Mouse (Mus musculus) ES-E14 (cell line): ENCODE measurements at regions not wholly inside any gene's neighbourhood (a gene's known extent, or its start where the extent isn't known, plus 50 kb on each side); places are given as distances from the start of the nearest gene placed in this dataset.

Experiments used
- CHD2 ChIP-seq: IDR thresholded peaks from 2 replicates; pipeline ENCODE4 v1.6.1; 2014; ENCODE audit warnings: mild to moderate bottlenecking, low read depth, low read length, inconsistent platforms
- HCFC1 ChIP-seq: IDR thresholded peaks from 2 replicates; pipeline ENCODE4 v1.6.1; 2012; ENCODE audit warnings: low read length, inconsistent platforms, borderline replicate concordance; ENCODE audit not compliant: insufficient read depth
- MAFK ChIP-seq: IDR thresholded peaks from 2 replicates; pipeline ENCODE4 v1.6.1; 2014; ENCODE audit warnings: mild to moderate bottlenecking, low read depth, low read length, inconsistent platforms; ENCODE audit not compliant: insufficient read depth
- ZC3H11A ChIP-seq: IDR thresholded peaks from 2 replicates; pipeline ENCODE4 v1.6.1; 2012; ENCODE audit warnings: low read depth, mild to moderate bottlenecking, inconsistent platforms, low read length, borderline replicate concordance
- ZNF384 ChIP-seq: IDR thresholded peaks from 2 replicates; pipeline ENCODE4 v1.6.1; 2012; ENCODE audit warnings: low read depth, low read length, inconsistent platforms

GRCm38 (mm10) chr5:144623358-144623757 lies 77.7 kb downstream of the Nptx2 start:
- TF ChIP-seq MAFK (no peak), ZNF384 (no peak), HCFC1 (no peak), ZC3H11A (no peak), CHD2 (no peak)
